Mouse (Mus musculus) kidney, postnatal 25 days (tissue): ENCODE results near the gene Pde9a.
A peak's percentile ranks its signal among the peaks of the same experiment; 100 is the strongest.

ENCODE experiments used
- DNase-seq, 2 experiments: peaks; one replicate each; pipeline ENCODE4 v3.0.0; 2021; ENCODE audit warnings: mixed read lengths in 2 of 2

Pde9a gene

GRCm38 (mm10) chr17:31433978-31434797 lies 48.2 kb downstream of the Pde9a start:
- peak; percentile 38 to 65 for DNase-seq

- no peak for DNase-seq
Observed at GRCm38 (mm10) chr17:31434825-31435325, 48.9 kb downstream of the Pde9a start.

- DNase-seq: no peak
Observed at GRCm38 (mm10) chr17:31435934-31436813, 50.2 kb downstream of the Pde9a start.

GRCm38 (mm10) chr17:31436814-31437406 lies 50.9 kb downstream of the Pde9a start:
- DNase-seq: no peak

- DNase-seq: no peak
Observed at GRCm38 (mm10) chr17:31437482-31437881, 51.5 kb downstream of the Pde9a start.

GRCm38 (mm10) chr17:31439978-31440377 lies 54.0 kb downstream of the Pde9a start:
- DNase-seq: no peak

GRCm38 (mm10) chr17:31442513-31442912 lies 56.5 kb downstream of the Pde9a start:
- no peak for DNase-seq

GRCm38 (mm10) chr17:31444251-31444650 lies 58.2 kb downstream of the Pde9a start:
- no peak for DNase-seq

- peak; percentile 86 to 93 for DNase-seq
Observed at GRCm38 (mm10) chr17:31445061-31445731, 59.2 kb downstream of the Pde9a start.

- DNase-seq: peak; percentile 36 to 49
Observed at GRCm38 (mm10) chr17:31447766-31448165, 61.8 kb downstream of the Pde9a start.

GRCm38 (mm10) chr17:31448519-31448918 lies 62.5 kb downstream of the Pde9a start:
- no peak for DNase-seq

GRCm38 (mm10) chr17:31450206-31450605 lies 64.2 kb downstream of the Pde9a start:
- no peak for DNase-seq

- no peak for DNase-seq
Observed at GRCm38 (mm10) chr17:31451179-31451708, 65.2 kb downstream of the Pde9a start.

GRCm38 (mm10) chr17:31452816-31453215 lies 66.8 kb downstream of the Pde9a start:
- DNase-seq: no peak

- no peak for DNase-seq
Observed at GRCm38 (mm10) chr17:31453476-31453875, 67.5 kb downstream of the Pde9a start.

- no peak for DNase-seq
Observed at GRCm38 (mm10) chr17:31454056-31454455, 68.0 kb downstream of the Pde9a start.

GRCm38 (mm10) chr17:31456723-31457567 lies 70.9 kb downstream of the Pde9a start:
- no peak for DNase-seq

GRCm38 (mm10) chr17:31460416-31460815 lies 74.4 kb downstream of the Pde9a start:
- DNase-seq: no peak

- no peak for DNase-seq
Observed at GRCm38 (mm10) chr17:31462506-31462905, 76.5 kb downstream of the Pde9a start.

- no peak for DNase-seq
Observed at GRCm38 (mm10) chr17:31466854-31467253, 80.8 kb downstream of the Pde9a start.

- no peak for DNase-seq
Observed at GRCm38 (mm10) chr17:31468496-31468895, 82.5 kb downstream of the Pde9a start.
